Mouse (Mus musculus): Measurements from ENCODE around the gene Ormdl1.
"Not testable (repeated sequence)": the region's sequence is repeated elsewhere in the genome, so short reads cannot be mapped to it uniquely, and the experiment has no call there.

Ormdl1 gene

GRCm38 (mm10) chr1:53296581-53297383, at the start of gene Ormdl1, which contains the start of the genes Pms1 and Gm28778:
TSS of gene Ormdl1 (plus strand) at chr1:53297095.
TSS of gene Pms1 (minus strand) at chr1:53297018.
TSS of gene Gm28778 (plus strand) at chr1:53297111.
- DNase-seq: peak; percentile 96

- not testable (repeated sequence) for DNase-seq
Measured at GRCm38 (mm10) chr1:53264958-53265612, 31.8 kb upstream of the Ormdl1 start.

- no peak for DNase-seq
Measured at GRCm38 (mm10) chr1:53269901-53270300, 27.0 kb upstream of the Ormdl1 start.

- DNase-seq: peak; percentile 16
Measured at GRCm38 (mm10) chr1:53272646-53273045, 24.2 kb upstream of the Ormdl1 start.

GRCm38 (mm10) chr1:53291197-53291596, 5.7 kb upstream of the Ormdl1 start:
- no peak for DNase-seq

- DNase-seq: no peak
Measured at GRCm38 (mm10) chr1:53300506-53300905, 3.6 kb downstream of the Ormdl1 start.

- peak; percentile 88 for DNase-seq
Measured at GRCm38 (mm10) chr1:53312989-53313967, 16.4 kb downstream of the Ormdl1 start, which contains the start of gene Osgepl1. TSS of gene Osgepl1 (plus strand) at chr1:53313624.

GRCm38 (mm10) chr1:53321662-53322344, 24.9 kb downstream of the Ormdl1 start:
- DNase-seq: no peak

GRCm38 (mm10) chr1:53323254-53323653, 26.4 kb downstream of the Ormdl1 start:
- DNase-seq: no peak

- DNase-seq: no peak
Measured at GRCm38 (mm10) chr1:53324277-53324676, 27.4 kb downstream of the Ormdl1 start.

- DNase-seq: no peak
Measured at GRCm38 (mm10) chr1:53324827-53325494, 28.1 kb downstream of the Ormdl1 start.

- DNase-seq: not testable (repeated sequence)
Measured at GRCm38 (mm10) chr1:53333527-53333926, 36.6 kb downstream of the Ormdl1 start.

GRCm38 (mm10) chr1:53335465-53335864, 38.6 kb downstream of the Ormdl1 start:
- no peak for DNase-seq

- not testable (repeated sequence) for DNase-seq
Measured at GRCm38 (mm10) chr1:53337403-53337802, 40.5 kb downstream of the Ormdl1 start.

GRCm38 (mm10) chr1:53341071-53341470, 44.2 kb downstream of the Ormdl1 start:
- no peak for DNase-seq

- peak; percentile 97 for DNase-seq
Measured at GRCm38 (mm10) chr1:53352327-53353261, 55.7 kb downstream of the Ormdl1 start, which contains the start of the genes Asdurf, Gm28551 and Asnsd1. TSS of gene Asdurf (minus strand) at chr1:53352619. TSS of gene Gm28551 (minus strand) at chr1:53352667. TSS of gene Asnsd1 (minus strand) at chr1:53352752.

- no peak for DNase-seq
Measured at GRCm38 (mm10) chr1:53358988-53359387, 62.1 kb downstream of the Ormdl1 start.
